Mouse (Mus musculus) spleen, postnatal 36 days (tissue): ENCODE results near the gene Egfem1.

Experiments used
- DNase-seq, 2 experiments: peaks; one replicate each; pipeline ENCODE4 v3.0.0; 2022; ENCODE audit warnings: low spot score in 2 of 2, mixed read lengths in 1 of 2

The Egfem1 gene

DNA sequence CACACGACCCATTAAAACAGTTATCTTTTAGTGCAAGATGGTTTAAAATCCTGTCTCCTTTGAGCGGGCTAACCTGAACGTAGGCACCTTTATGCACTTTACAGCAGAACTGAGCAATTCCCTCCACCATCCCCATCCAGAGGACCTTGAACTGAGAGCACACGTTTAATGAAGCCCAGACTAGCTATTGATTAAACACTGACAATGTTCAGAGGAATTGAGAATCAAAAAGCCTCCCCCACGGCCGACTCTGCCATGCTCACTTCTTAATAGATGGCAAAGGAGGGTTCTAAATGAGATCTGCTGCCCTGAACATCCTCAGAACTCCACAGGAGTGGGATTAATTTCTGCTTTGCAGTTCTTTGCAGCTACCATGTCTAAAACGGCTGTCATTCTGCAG is 520.3 kb downstream of the Egfem1 start:
- no peak for DNase-seq

DNA sequence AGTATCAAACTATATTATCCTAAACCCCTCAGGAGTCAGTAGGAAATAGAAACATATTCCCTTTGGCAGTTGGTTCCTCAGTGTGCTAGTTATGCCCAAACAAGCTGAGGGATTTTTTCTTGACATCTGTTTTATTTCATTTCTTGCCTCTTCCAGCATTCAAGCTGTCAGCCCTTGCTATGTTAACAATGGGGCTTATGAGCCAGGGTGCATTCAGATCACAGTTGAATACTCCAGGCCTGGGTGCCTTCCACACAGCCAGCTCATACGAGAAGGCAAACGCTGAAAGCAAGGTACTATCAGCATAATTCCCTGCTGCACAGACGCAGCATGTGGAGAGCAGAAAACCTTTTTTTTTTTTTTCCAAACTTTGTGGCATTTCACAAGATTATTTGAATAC is 526.9 kb downstream of the Egfem1 start:
- DNase-seq: no peak

DNA sequence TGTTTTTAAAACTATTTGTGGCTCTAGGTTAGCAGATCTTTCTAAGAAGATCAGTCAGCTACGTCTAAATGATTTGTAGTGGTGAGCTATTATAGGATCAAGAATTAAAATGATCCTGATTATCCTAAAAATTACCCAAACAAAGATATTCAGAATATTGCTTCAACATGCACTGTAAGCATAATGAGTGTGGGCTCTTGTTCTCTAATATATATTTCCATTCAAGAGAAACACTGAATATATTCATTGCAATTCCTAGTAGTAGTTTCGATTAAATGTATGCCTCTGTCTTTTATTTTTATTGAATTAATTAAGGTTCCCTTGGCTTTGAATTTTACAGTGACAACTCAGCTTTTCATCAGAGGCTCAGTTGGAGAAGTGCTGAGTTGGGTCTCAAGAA is 527.4 kb downstream of the Egfem1 start:
- DNase-seq: no peak

DNA sequence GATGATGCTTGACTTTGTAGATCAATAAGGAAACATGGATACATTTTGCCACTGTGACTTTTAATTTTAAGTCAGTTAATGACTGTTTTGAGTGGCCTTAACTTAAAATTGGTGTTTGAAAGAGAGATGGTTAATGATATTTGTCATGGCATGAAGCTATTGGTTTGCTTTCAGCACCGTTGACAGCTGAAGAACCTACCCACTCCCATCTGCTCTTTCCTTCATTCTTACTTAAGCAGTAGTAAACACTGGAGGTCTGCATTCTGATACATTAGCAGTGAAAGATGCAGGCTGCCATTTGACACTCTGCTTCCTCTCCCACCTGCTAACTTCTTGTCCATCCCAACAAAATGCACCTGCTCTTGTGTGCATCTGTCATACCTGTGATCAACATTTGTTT is 537.8 kb downstream of the Egfem1 start:
- no peak for DNase-seq

DNA sequence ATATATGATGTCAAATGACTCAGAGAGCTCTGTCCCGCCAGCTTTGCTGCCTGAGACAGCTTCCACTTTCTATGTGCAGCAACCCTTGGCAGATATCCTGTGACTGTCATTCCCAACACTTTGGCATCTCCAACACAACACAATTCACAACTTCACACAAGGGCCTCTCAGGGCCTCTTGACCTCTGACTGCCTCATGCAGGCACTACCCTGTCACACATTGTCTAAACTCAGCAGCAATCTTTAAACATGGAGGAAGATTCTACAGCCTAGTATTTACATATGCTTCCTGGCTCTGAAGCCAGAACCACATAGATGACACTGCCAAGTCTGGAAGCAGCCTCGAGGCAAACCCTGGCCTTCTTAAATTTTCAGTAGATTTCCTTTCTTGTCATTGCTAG is 558.0 kb downstream of the Egfem1 start:
- no peak for DNase-seq

DNA sequence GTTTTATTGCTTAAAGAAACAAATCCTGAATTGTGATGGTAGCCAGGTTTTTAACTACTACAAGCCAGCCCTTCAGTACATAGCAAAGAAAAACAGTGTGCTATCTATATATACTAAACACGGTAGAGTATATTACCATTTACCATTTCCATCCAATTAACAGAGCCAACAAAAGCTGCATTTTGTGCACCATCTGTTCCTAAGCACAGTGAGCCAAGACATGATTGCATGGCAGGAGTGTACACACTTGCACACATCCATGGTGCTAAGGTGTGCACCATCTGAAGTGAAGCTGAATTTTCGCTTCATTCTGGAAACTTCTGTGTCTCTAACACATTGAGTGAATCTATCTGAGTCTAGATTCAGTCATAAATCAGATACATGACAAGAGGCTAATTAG is 585.0 kb downstream of the Egfem1 start:
- no peak for DNase-seq

DNA sequence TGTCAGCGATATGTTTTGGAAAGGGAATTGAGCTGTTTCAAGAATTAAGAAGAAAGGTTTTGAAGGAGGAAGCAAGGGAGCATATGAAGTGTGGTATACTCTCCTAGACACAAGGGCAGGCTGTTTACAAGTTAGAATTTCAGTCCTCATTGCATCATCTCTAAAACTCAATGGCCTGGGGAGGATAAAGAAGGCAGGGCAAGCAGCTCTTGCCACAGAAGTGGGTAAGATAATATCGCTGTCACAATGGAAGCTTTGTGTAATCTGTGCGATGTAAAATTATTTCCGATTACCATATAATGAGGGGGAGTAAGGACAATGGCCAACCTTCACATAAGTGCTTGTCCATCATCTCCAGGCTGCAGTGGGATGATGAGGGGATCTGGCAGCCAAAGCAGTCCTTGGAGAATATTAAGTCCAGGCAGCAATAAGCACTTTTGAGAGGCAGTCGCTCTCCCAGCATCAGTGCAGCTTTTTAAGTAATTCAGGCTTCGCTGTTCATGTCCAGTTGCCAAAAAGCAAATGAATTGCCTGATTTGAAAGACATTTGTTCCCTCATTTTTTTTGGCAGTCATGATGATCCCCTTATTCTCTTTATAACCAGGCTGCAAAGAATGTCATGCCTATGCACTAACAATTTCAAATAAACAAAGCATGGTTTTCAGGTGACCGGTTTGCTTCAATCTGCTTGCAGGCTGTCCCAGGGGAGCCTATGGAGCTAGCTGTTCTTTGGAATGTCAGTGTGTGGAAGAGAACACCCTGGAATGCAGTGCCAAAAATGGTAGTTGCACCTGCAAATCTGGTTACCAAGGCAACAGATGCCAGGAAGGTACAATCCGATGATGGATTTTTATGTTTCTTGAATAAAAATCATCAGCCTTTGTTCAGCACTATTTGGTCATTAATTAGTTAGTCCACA is 607.8 kb downstream of the Egfem1 start:
- no peak for DNase-seq

DNA sequence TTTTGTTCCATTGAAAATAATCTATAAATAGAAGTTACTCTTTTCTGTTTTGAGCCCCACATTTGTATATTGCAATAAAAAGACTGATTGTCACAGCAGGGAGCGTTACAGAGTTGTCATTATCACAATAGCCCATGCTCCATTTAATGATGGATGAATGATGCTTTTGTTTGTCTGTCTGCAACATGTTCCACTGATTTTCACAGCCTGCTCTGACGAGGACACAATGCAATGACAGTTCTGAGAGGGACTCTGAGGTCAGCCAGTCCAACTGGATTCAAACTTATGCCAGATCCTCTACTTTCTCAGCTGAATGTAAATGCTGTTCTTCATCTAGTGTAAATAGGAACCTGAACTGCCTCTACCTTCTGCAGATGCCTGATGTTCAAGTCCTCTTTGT is 619.3 kb downstream of the Egfem1 start:
- DNase-seq: no peak

DNA sequence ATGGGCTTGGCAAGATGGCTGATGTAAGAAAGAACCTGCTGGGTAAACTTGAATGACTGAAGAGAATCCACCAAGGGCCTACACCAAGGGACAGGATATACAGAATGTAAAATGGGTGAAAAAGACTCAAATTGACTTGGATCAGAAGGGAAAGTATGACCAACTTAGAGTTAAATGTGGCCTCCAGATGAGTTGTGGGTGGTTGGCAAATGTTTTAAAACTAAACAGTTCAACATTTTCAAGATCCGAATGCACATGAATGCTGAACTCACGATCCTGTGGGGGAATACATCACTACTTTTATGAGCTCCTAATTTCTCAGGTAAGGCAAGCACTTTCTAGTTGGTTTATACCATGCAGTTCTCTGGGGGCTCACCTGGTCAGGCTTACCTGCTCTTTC is 625.0 kb downstream of the Egfem1 start:
- no peak for DNase-seq

DNA sequence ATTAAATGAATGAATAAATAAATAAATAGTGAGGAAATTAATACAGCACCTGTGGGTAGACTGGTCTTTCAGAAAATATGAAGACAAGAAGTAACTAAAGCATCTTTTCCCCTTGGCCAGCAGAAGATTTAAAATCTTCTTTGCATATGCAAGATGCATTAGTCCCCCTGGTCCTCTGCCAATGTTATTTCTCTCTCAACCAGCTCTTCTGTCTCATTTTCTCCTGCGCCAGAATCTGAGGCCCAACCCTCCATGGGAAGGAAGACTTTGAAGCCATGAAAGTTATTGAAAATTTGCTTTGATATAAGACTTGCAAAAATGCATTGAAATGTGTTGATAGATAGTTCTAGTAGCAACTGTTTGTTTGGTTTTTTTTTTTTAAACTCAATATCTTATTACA is 625.6 kb downstream of the Egfem1 start:
- no peak for DNase-seq

DNA sequence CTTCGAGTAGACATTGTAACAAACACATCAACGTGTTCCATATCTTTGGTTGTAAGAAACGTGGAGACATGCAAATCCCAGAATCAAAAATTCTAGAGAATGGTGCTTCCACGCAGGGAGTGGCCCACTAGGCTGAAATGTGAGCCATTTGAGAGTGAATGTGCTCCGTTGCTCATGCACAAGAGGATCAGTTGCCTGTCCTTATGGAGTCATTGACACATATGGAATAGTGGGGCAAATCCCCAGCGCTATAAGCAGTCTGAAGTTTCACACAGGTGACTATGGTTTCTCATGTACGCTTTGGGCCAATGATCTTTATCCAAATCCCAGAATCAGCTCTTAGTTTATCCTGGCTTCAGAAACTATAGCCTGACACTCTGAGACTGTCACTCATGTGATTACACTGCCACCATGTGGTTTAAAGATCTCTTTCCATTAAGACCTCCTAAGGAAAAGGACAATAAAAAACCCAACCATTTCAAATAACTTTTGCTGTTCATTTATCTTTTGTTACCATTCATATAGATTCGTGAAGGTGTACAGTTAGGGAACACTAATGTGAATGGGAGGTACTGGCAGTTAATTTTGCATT is 644.6 kb downstream of the Egfem1 start:
- DNase-seq: no peak

DNA sequence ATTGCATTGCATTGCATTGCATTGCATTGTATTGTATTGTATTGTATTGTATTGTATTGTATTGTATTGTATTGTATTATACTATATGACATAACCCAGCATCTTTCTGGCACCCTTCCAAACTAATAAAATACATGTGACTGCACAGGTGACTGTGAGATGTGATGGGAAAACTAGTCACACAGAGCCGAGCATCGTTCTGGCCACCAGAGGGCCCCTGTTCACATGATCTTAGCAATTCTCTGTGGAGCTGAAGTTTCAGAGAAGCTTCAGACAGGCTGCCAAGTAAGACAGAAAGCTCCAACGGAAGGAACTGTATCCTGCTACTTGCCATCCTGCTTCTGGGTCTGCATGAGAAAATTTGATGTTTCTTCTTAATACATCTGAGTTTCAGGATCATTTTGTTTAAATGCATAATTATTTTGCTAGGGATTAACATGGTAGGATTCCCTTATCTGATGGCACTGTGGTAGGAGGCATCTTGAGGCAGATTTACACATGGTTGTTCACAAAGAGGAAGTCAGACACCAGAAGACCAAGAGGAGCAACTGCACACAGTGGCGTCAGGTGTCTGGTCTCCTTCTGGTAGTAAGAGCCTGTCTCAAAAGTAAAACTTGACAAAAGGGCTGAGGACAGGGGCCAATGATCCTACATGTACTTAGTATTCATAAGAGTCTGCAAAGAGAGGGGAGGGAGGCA is 648.4 kb downstream of the Egfem1 start:
- DNase-seq: no peak

DNA sequence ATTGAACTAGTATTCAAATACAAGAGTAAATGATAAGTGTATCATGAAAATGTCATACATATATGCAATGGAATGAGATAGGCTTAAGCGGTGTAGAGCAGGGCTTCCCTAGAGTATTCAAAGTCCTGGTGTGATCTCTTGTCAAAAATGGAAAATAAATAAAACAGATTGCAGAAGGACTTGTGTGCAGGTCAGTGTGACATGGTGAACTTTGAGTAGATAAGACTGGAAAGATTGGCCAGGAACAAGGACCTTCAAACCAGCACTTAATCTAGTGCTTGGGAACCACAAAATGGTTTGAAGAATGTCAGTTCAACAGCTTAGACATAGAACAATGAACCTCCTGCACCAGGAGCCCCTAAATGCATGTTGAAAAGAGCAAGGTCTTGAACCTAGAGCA is 649.7 kb downstream of the Egfem1 start:
- DNase-seq: no peak

DNA sequence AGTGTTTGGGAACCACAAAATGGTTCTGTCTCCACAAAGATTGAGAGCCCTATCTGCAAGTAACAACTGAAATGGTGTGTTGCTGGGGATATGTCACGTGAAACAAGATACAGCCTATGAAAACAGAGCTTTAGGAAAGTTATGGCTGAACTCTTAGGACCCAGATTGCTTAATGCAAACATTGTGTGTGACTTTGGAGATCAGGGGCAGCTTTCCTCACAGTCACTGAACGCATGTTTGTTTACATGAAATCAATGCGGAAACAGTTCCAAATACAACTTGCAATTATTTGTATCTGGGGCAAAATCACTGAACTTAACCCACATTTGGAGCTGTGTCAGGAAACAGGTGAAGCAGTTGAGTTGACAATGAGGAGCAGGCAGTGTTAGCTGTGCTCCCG is 650.8 kb downstream of the Egfem1 start:
- DNase-seq: no peak

DNA sequence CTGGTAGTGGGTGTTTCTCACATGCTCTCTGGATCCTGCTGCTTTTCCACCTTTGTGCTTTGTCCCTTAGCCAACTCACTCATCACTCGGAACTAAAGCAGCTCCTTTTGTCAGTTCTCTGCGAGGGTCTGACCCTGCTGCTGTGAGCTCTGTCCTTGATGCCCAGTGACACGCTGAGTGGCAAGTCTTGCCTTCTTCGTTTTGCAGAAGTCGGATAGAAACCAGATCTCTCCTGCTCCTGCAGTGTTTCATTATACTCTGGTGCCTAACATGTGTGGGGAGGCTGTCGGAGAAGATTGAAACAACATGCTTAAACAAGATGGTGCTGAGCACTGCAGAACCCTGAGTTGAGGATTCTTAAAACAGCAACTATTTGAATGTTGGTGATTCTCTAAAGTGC is 652.4 kb downstream of the Egfem1 start:
- DNase-seq: no peak

DNA sequence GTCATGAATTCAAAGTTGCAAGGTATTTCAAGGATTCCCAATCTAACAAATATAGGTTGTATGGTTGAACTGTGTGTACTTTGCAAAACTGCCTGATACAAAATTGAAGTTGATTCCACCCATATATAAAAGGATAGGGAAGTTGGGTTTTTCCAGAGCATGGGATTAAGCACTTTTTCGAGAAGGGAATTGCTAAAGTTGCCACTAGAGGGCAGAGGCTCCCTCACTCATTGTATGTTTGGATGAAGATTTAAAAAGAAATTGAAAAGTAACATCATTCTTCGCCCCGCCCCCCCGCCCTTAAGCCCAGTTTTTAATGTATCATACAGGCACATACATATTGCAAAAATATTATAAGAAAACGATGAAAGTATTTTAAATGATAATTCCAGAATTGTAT is 657.5 kb downstream of the Egfem1 start:
- no peak for DNase-seq
